Mouse (Mus musculus) T-helper 1 cell (primary cell): ENCODE data around the gene Foxc1.

Experiments
- in situ Hi-C: fragments of 300-600 bp; cut with MboI, MseI; formaldehyde crosslinking; loops from one replicate; pipeline ENCODE4 v1.15.1; 2025; ENCODE audit warnings: high pct_unique_total_duplicates

Gene Foxc1

DNA sequence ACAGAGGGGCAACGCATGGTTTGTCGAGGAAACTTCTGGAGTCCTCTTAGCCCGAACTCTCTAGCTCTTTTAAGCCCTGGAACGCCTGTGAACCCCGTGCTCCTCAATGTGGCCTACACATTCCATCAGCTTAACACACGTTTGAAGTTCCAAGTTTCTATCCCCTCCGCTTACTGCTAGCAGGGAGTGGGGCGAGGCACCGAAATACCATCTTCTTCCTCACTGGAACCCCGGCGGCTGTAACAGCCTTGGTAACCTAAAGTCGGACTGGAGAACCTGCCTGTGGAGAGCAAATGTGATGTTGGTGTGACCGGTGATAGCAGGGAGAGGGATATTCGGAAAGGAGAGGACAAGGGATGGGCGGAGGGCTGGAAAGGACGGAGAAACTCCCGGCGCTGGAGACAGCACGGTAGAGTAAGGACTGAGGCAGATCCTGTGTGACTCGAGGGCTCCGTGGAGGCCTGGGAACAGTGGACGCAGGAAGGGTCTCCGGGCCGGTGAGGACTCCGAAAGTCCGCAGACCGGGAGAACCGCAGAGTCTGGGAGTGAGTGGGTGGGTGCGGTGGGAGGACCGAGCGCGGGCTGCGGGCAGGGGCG, 504 bp upstream of the Foxc1 start:
- in situ Hi-C loops = no loop called here

DNA sequence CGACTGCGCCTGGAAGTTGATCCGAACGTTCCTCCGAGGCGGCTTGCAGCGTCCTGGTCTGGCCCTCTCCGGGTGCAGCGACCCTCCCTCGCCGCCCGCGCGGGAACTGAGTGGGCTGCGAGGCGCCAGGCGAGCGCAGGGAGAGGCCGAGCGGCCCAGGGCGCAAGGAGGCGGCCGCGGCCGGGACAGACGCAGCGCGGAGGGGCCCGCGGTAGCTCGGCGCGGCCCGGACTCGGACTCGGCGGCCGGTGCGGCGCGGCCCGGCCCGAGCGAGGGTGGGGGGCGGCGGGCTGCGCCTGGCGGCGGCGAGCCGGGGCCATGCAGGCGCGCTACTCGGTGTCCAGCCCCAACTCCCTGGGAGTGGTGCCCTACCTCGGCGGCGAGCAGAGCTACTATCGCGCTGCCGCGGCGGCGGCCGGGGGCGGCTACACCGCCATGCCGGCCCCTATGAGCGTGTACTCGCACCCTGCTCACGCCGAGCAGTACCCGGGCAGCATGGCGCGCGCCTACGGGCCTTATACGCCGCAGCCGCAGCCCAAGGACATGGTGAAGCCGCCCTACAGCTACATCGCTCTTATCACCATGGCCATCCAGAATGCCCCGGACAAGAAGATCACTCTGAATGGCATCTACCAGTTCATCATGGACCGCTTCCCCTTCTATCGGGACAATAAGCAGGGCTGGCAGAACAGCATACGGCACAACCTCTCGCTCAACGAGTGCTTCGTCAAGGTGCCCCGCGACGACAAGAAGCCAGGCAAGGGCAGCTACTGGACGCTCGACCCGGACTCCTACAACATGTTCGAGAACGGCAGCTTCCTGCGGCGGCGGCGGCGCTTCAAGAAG, 680 bp downstream of the Foxc1 start:
- in situ Hi-C loops = no loop called here

DNA sequence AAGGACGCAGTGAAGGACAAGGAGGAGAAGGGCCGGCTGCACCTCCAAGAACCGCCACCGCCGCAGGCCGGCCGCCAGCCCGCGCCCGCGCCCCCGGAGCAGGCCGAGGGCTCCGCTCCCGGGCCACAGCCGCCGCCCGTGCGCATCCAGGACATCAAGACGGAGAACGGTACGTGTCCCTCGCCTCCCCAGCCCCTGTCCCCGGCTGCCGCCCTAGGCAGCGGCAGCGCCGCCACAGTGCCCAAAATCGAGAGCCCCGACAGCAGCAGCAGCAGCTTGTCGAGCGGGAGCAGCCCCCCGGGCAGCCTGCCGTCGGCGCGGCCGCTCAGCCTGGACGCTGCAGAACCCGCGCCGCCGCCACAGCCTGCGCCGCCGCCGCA, 1.3 kb downstream of the Foxc1 start:
- in situ Hi-C loops = no loop called here

DNA sequence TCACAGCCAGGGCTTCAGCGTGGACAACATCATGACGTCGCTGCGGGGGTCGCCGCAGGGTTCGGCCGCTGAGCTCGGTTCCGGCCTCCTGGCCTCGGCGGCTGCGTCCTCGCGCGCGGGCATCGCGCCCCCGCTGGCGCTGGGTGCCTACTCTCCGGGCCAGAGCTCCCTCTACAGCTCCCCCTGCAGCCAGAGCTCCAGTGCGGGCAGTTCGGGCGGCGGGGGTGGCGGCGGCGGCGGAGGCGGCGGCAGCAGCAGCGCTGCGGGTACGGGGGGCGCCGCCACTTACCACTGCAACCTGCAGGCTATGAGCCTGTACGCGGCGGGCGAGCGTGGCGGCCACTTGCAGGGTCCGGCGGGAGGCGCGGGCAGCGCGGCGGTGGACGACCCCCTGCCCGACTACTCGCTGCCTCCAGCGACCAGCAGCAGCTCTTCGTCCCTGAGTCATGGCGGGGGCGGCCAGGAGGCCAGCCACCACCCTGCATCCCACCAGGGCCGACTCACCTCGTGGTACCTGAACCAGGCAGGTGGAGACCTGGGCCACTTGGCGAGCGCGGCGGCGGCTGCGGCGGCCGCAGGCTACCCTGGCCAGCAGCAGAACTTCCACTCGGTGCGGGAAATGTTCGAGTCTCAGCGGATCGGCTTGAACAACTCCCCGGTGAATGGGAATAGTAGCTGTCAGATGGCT, 1.8 kb downstream of the Foxc1 start:
- in situ Hi-C loops = no loop called here

DNA sequence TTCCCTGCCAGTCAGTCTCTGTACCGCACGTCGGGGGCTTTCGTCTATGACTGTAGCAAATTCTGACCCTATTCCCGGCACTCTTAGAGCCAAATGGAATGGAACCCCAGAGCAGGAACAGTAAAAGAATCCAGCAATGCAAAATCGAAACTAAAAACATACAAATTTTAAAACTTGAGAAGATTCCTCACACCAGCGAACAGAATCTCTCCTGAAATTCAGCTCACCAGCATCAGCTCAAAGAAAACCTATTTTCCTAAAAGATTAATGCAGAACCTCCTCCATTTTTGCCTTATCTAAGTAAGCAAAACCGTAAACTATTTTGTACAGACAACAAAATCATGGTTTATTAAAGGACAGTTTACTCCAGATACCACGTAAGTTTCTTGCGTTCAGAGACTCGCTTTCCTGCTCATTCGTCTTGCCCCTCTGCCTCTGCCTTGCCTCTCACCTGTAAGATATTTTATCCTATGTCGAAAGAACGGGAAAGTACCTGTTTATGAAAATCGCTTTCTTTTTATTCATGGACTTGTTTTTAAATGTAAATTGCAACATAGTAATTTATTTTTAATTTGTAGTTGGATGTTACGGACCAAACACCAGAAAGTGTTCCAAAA, 2.5 kb downstream of the Foxc1 start:
- in situ Hi-C loops = no loop called here

DNA sequence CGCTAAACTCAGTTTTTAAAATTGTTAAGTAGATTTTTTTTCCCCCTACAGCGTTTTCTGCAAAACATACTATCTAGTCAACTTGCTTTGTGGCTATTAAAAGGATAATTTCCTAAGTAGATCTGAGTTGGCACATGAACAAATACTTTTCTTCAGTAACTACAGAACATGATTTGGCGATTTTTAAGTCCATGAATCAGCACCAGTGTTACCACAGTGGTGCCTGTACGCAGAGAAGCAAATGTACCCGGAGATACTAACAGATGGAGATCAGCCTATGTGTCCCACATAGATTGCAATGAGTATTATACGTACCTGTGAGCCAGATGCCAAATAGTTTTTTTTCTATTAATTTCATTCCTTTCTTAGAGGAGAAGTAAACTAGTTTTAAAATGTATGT, 3.3 kb downstream of the Foxc1 start:
- in situ Hi-C loops = loop anchor here (10.0 kb wide), 1 partner anchor 385 kb away; no protein-coding TSS in a partner anchor

DNA sequence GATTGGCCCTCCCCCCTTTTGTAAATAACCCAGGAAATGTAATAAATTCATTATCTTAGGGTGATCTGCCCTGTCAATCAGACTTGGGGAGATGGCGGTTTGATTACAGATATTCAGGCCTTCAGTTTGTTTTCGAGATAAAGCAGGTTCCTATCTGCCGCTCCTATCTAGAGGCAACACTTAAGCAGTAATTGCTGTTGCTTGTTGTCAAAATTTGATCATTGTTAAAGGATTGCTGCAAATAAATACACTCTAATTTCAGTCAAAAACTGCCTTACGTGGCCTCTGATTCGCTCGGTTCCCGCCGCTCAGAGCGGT, 3.9 kb downstream of the Foxc1 start:
- in situ Hi-C loops = loop anchor here (10.0 kb wide), 1 partner anchor 384 kb away; no protein-coding TSS in a partner anchor

DNA sequence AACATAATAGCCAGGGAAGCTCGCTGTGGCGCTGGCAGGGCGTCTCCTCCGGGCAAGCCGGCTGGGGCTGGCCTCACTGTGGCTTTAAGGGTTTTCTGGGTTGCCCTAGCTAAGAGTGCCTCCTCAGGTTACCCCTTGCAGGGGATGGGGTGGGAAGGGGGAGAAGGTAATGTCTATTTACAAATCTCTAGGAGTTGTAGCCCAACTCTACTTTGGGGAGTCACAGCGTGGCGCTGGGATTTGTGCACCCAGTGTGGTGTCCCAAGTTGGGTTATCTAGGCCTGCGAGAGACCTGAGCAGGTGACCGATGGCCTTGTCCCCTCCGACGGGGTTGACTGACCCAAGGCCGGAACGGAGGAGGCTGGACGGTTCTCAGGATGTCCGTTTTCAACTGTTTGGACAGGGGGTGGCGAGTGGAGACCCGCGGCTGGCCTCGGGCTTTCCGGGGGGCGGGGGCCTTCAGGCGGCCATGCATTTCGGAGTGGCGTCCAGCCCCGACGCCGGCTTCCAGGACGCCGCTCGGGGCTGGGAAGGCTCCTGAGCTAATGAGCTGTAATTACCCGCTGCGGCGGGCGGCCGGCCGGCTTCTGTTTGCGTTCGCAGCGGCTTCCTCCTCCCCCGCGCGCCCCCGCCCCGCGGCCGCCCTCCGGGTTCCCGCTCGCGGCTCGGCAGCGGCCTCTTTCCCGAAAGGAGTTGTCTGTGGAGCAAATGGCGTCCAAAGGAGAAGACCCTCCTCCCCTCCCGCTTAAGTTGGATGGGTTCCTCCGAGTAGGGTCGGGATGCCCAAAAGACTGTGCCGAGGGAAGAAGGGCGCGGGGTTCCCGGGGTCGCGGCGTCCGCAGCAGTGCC, 4.5 kb downstream of the Foxc1 start:
- in situ Hi-C loops = loop anchor here (10.0 kb wide), 1 partner anchor 384 kb away; no protein-coding TSS in a partner anchor

DNA sequence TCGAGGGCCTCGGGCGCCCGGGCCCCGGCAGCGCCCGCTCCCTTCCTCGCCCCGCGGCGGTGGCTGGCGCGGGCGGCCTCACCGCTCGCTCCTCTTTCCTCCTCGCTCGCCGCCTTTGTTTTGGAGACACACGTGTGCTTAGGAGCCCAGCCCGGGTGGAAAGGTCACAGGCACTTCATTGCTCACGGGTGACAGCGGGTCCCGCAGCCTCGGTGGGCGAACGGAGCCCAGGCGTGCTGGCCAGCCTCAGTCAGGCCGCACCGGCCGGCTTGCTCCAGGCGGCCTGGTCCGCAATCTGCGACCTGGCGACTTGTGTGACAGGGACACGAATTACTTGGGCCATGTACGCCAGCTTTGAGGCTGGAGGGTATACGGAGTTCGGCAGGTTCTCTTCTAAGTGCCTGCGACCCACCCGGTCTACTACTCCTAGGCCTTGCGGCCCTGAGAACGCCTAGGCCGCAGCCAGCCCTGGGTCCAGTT, 5.1 kb downstream of the Foxc1 start:
- in situ Hi-C loops = loop anchor here (10.0 kb wide), 1 partner anchor 383 kb away; no protein-coding TSS in a partner anchor

DNA sequence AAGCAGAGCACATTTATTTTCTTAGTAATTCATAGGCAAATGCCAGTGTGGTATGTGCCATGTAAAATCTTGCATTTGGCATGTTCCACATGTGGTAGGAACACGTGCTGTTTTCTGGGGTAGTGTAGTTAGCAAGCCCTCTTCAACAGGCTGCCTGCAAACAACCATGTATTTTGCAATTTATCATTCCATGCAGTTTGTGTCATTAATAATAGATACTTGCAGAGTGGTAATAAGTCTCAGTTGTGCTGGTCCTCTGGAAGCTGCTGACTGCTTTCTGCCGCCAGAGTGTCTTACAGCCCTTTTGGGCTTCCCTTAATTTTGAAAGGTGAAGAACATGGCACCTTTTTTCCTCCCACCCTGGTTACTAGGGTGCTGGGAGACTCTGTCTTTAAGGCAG, 6.3 kb downstream of the Foxc1 start:
- in situ Hi-C loops = loop anchor here (10.0 kb wide), 1 partner anchor 382 kb away; no protein-coding TSS in a partner anchor

DNA sequence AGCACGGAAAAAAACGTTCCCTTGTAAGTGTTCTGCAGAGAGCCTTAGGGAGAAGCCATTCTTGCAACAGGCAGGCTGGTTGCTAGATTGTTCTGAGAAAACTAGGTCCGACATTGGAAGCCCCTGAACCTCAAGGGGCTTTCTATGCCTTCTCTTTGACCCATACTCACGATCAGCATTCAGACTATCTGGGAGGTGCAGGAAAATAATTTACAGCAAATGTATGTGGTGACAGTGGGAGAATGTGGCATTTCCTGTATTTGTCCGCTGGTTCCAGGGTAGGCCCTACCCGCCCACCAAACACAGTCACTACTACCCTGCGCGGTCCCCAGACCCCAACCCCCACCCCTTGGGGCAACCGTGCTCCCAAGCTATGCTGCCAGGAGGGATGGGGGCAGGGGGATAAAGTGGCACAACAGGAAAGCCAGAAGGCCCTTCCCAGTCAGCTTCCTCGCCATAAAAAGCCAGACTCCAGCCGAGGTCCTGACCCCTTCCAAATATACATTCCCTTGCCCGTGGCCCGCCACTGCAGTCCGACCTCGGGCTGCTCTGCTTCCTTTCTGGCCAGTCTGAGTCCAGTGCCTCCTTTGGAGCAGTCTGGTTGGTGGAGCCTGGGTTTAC, 9.1 kb downstream of the Foxc1 start:
- in situ Hi-C loops = loop anchor here (10.0 kb wide), 1 partner anchor 379 kb away; no protein-coding TSS in a partner anchor

DNA sequence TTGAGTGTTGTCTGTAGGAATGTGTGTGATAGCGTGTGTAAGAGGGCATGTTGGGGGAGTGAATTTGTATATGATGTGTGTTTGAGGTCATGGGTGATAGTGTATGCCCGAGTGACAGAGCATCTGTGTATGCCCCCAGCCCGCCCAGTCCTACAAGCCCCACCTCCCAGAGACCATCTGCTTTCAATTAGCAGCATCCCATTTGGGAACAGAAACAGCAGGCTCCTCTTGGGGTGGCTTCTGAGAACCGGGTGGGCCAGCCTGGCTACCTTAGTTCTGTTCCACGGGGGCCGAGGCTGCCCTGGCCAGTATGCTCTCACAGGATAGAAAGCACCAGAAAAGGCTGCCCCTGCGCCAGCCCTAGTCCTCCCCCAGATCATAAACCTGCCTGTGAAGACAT, 11.9 kb downstream of the Foxc1 start:
- in situ Hi-C loops = loop anchor here (10.0 kb wide), 1 partner anchor 376 kb away; no protein-coding TSS in a partner anchor

DNA sequence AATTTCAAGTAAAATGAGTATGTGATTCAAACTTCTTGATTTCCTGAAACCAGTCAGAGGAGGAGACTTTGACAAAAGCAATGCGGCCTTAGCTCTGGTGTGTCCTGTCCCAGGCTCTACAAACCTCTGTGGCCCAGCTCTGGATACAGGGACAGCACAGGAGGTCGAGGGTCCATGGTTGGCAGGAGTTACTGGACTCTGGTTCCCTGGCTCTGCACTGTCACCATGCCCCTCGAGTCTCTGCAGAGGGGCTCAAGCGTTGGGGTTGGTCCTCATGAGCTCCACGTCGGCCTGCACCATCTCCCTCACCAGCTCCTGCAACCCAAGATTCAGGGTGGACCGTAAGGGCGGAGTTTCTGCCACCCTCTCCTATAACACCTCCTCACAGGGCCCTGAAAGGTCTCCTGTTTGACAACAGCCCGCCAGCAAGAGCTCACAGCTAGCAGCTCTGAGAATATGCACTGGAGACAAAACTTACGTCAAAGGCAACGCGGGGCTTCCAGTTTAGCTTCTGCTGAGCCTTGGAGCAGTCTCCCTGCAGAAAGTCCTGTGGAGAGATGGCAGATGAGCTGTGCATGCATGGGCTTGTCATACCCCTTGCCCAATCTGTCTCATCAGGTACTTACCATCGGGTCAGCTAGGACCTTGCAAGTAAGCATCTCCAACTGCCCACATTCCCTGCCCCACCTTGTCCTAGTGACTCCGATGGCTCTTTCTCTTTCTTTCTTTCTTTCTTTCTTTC, 13.4 kb downstream of the Foxc1 start:
- in situ Hi-C loops = loop anchor here (10.0 kb wide), 1 partner anchor 375 kb away; no protein-coding TSS in a partner anchor

DNA sequence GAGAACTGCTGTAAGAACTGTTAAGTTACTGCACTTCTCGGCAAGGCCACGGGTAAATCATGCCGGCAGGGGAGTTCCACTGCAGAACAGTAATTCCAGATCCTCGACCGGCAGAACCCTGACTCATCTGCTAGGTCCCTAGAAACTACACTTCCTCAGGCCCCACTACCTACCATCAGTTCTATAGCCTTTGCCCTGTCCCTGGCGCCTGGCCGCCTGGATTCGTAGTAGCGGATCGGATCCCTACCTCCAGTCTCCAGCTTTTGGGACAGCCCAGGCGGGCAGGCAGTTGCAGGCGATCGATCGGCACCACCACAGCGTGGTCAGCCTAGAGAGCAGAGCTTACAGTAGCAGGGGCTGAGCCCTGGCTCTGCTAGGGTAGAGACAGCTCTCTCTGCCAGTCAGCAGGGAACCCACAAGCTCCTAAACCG, 14.2 kb downstream of the Foxc1 start:
- in situ Hi-C loops = no loop called here

DNA sequence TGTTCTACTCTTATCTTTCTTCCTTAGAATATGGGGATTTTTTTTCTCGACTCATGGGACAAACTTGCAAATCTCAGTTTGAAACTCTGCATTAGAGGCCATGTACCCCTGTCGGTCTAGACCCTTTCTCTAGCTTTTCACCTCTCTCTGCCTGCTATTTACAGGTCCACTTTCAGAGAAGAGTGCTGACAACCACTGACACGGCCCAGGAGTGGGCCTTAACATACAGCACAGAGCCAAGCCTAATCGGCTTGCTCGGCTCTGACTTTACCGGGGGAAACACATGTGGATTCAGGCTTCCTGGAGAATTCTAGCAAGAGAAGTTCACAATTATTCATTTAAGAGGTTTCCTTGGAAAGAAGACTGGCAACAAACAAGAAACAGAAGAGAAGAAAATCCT, 14.6 kb downstream of the Foxc1 start:
- in situ Hi-C loops = no loop called here

DNA sequence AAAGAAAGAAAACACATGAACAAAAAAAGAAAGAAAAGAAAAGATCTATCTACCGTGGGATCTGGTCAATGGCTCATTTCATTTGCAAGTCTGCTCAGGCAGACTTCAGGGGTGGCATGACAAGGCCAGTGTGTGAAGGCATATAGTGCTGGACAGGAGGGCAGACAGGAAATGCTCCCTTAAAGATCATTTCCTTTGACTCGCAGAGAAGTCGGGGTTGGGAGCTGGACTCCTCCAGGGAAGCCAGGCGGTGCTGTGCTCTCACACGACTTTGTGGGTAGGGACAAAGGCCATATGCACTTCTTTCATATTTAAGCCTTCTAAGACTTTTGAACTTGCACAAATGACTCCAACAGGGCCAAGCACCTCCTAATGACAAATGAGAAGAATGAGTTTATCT, 16.9 kb downstream of the Foxc1 start:
- in situ Hi-C loops = no loop called here

DNA sequence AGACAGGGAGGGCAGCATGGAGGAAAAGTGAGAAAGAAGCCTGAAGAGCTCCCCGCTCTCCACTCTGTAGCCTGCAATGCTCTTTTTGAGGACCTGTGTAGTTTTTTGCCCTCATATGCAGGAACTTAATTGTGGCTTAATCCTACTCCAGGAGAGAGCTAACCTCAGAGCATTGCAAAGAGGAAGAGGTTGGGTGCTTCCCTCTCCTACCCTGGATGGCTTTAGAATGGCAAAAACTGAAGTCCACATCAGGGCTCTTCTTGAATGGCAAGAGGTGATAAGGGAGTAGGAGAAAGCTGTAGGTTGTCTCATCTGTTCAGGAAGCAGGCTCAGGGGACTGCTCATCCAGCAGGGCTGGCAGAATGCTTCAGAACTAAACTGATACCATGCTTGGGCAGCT, 18.7 kb downstream of the Foxc1 start:
- in situ Hi-C loops = no loop called here

DNA sequence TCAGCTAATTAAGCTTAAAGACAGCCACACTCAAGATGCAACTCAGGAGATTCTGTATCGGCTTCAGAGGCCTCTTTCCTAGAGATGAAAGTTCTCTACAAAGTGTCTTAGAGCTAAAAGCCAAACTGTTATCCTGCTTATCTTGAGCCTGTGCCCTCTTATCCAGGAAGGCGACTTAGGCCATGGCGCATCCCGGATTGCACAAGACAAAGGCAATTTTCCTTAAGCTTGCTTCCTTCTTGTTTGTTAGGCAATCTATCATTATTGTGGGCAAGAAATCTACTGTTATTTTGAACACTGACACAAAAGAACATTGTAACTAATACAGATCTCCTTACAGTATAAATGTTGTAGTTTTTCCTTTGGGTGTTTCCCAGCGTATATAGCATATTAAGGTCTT, 20.7 kb downstream of the Foxc1 start:
- in situ Hi-C loops = no loop called here

DNA sequence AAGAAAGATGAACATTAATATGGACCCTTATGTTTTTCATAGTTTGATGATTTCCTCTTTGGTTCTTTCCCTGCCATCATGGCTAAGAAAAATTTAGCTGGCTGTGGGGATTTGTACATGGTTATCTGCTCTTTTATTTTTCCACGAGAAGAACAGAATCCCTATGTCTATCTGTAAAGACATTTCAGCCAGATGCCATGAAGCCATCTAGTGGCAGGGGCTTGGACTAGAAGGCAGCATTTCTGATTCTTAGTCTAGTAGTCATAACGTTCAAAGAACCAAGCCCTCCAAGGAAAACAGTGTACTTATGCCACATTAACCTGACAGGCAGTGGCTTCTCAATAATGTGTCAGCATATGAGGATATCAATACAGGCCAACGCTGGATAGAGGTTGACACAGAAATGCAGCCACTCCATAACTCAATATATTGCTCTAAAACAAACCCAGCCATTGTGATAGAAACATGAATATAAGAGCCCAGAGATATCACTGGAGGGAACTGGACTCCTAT, 21.4 kb downstream of the Foxc1 start:
- in situ Hi-C loops = no loop called here
